Mouse (Mus musculus) limb, embryonic 14.5 days (tissue): Measurements from ENCODE around the gene Necap2. TPM values are rescaled to one million over a fixed set of nuclear protein-coding genes. Genes with fewer than 3 reads are reported as not detected.

ENCODE experiments used
- ATAC-seq: fragments of 200-750 bp; cut with Nextera tagmentation; 2 replicates; pipeline ENCODE4 v1.8.0; 2017; ENCODE audit warnings: low read depth, moderate number of reproducible peaks, moderate TSS enrichment; ENCODE audit not compliant: low FRiP score
- DNase-seq: peaks from one replicate; pipeline ENCODE4 v3.0.0-alpha.2; 2015; ENCODE audit warnings: low spot score
- H3K27ac ChIP-seq: fragments of 300-500 bp; sonication (generic); replicated peaks from 2 replicates; pipeline ENCODE4 v1.5.1; 2014; ENCODE audit warnings: low read depth, mild to moderate bottlenecking, low read length, moderate library complexity, mixed read lengths
- H3K27me3 ChIP-seq: fragments of 300-500 bp; sonication (generic); 2 replicates; pipeline ENCODE4 v1.6.1; 2014; ENCODE audit warnings: low read length, mixed read lengths; ENCODE audit not compliant: control insufficient read depth, insufficient read depth
- H3K36me3 ChIP-seq: fragments of 300-500 bp; sonication (generic); 2 replicates; pipeline ENCODE4 v1.6.1; 2014; ENCODE audit warnings: mild to moderate bottlenecking, low read length, moderate library complexity, mixed read lengths; ENCODE audit not compliant: control insufficient read depth, insufficient read depth
- H3K4me1 ChIP-seq: fragments of 300-500 bp; sonication (generic); 2 replicates; pipeline ENCODE4 v1.6.1; 2014; ENCODE audit warnings: antibody characterized with exemption, low read length, mixed read lengths; ENCODE audit not compliant: control insufficient read depth, insufficient read depth
- H3K4me2 ChIP-seq: fragments of 300-500 bp; sonication (generic); replicated peaks from 2 replicates; pipeline ENCODE4 v1.6.1; 2014; ENCODE audit warnings: low read depth, mild to moderate bottlenecking, low read length, moderate library complexity; ENCODE audit not compliant: severe bottlenecking
- H3K4me3 ChIP-seq: fragments of 300-500 bp; sonication (generic); replicated peaks from 2 replicates; pipeline ENCODE4 v1.5.1; 2014; ENCODE audit warnings: low read length
- H3K9ac ChIP-seq: fragments of 300-500 bp; sonication (generic); 2 replicates; pipeline ENCODE4 v1.6.1; 2014; ENCODE audit warnings: mild to moderate bottlenecking, low read depth, low read length, moderate library complexity; ENCODE audit not compliant: severe bottlenecking
- H3K9me3 ChIP-seq: fragments of 300-500 bp; sonication (generic); 2 replicates; pipeline ENCODE4 v1.6.1; 2016; ENCODE audit warnings: low read length; ENCODE audit not compliant: control insufficient read depth
- POLR2A ChIP-seq: fragments of 200-500 bp; IDR thresholded peaks from 2 replicates; pipeline ENCODE4 v1.8.0; 2012; ENCODE audit warnings: inconsistent platforms, mild to moderate bottlenecking, moderate library complexity, borderline replicate concordance; ENCODE audit not compliant: insufficient read depth, insufficient read length; ENCODE audit errors: extremely low read depth
- WGBS: fragments of 180-500 bp; shearing (Covaris S2); extraction: QIAGEN DNeasy Blood & Tissue Kit; methylation state at CpG from one replicate; pipeline ENCODE4 v1.1.7; 2014; 5-methylcytosine and 5-hydroxymethylcytosine counted together
- polyA plus RNA-seq, 2 experiments: library from polyadenylated mRNA; depleted of rRNA in 1 of 2; stranded (reverse) in 1 of 2; unstranded in 1 of 2; fragments of >200 nt; fragmentation: Nextera tagmentation in 1 of 2; extraction: Ambion mirVana in 1 of 2; gene quantifications; 2 replicates each; pipeline versions ENCODE4 v1.2.1 to v1.2.3; 2012 to 2014

The Necap2 gene
- polyA plus RNA-seq, 2 experiments: 79.1 to 90.5 TPM

GRCm38 (mm10) chr4:141059616-141060425 is 18.3 kb downstream of the Necap2 start:
- peak overlapping the region; percentile 82 for H3K4me2 ChIP-seq
- peak; percentile 38 for DNase-seq
- H3K9ac ChIP-seq: peak overlapping the region; percentile 77
- peaks cover 13% of the 10 kb centered on the region for H3K4me1 ChIP-seq
- H3K4me3 ChIP-seq: peak overlapping the region; percentile 73
- no peaks in the 10 kb centered on the region for H3K27me3 ChIP-seq
- H3K9me3 ChIP-seq: no peaks in the 10 kb centered on the region
- 2% methylated on average over 32 of the region's 32 CpGs for WGBS
- H3K27ac ChIP-seq: peak overlapping the region; percentile 85
- no peak for TF ChIP-seq POLR2A
- peaks cover 13% of the 10 kb centered on the region for H3K36me3 ChIP-seq
- no peak for ATAC-seq

GRCm38 (mm10) chr4:141058835-141059234 is 19.3 kb downstream of the Necap2 start:
- Histone ChIP-seq H3K27me3 (no peaks in the 10 kb centered on the region), H3K36me3 (peaks cover 12% of the 10 kb centered on the region), H3K9me3 (no peaks in the 10 kb centered on the region), H3K4me1 (peaks cover 13% of the 10 kb centered on the region), H3K9ac (peak overlapping the region; percentile 16; the same call in 1 of the 2 replicates), H3K4me3 (no peak overlapping the region), H3K4me2 (no peak overlapping the region), H3K27ac (no peak overlapping the region)
- no peak for TF ChIP-seq POLR2A
- DNase-seq (no peak), ATAC-seq (no peak)
- 81% methylated on average over 9 of the region's 9 CpGs for WGBS

- no peak for DNase-seq
- Histone ChIP-seq H3K27me3 (no peaks in the 10 kb centered on the region), H3K4me3 (no peak overlapping the region), H3K9me3 (no peaks in the 10 kb centered on the region), H3K4me1 (peaks cover 13% of the 10 kb centered on the region), H3K36me3 (peaks cover 19% of the 10 kb centered on the region), H3K27ac (no peak overlapping the region), H3K4me2 (no peak overlapping the region), H3K9ac (no peak overlapping the region)
- ATAC-seq: no peak
- no peak for TF ChIP-seq POLR2A
- 97% methylated on average over 10 of the region's 10 CpGs for WGBS
Observed at GRCm38 (mm10) chr4:141056970-141057369, 21.2 kb downstream of the Necap2 start.

GRCm38 (mm10) chr4:141053568-141054161 is 24.5 kb downstream of the Necap2 start:
- DNase-seq (no peak), ATAC-seq (no peak)
- no peak overlapping the region for H3K4me2 ChIP-seq
- H3K4me1 ChIP-seq: no peaks in the 10 kb centered on the region
- H3K9me3 ChIP-seq: no peaks in the 10 kb centered on the region
- H3K27ac ChIP-seq: no peak overlapping the region
- peaks cover 22% of the 10 kb centered on the region for H3K36me3 ChIP-seq
- 53% methylated on average over 17 of the region's 17 CpGs for WGBS
- TF ChIP-seq POLR2A: no peak
- H3K9ac ChIP-seq: peak overlapping the region; percentile 36
- H3K4me3 ChIP-seq: no peak overlapping the region
- no peaks in the 10 kb centered on the region for H3K27me3 ChIP-seq

- Histone ChIP-seq H3K4me3 (no peak overlapping the region), H3K9ac (0 out of 2 replicates have a peak overlapping the region, but pooled peaks have one; percentile 12), H3K4me1 (no peaks in the 10 kb centered on the region), H3K27ac (no peak overlapping the region), H3K4me2 (no peak overlapping the region), H3K9me3 (no peaks in the 10 kb centered on the region), H3K27me3 (no peaks in the 10 kb centered on the region), H3K36me3 (peaks cover 22% of the 10 kb centered on the region)
- 59% methylated on average over 8 of the region's 8 CpGs for WGBS
- no peak for TF ChIP-seq POLR2A
- no peak for ATAC-seq
- DNase-seq: no peak
Observed at GRCm38 (mm10) chr4:141053138-141053537, 25.0 kb downstream of the Necap2 start.
